Mouse (Mus musculus) large intestine, adult 2 months (tissue): ENCODE results near the gene Svopl. TPM values are rescaled to one million over a fixed set of nuclear protein-coding genes. Genes with fewer than 3 reads are reported as not detected.

Source experiments
- DNase-seq: peaks from one replicate; pipeline ENCODE4 v3.0.0-alpha.2; 2012; ENCODE audit warnings: low read depth, low spot score
- WGBS: fragments of 180-500 bp; shearing (Covaris S2); methylation state at CpG from one replicate; pipeline ENCODE4 v1.1.7; 2018; 5-methylcytosine and 5-hydroxymethylcytosine counted together
- polyA plus RNA-seq: library from polyadenylated mRNA; depleted of rRNA; stranded (reverse); fragments of >200 nt; gene quantifications from 2 replicates; pipeline ENCODE4 v1.2.3, GENCODE M21; 2012; rRNA removed

Svopl gene
- 0.26 and 0.29 TPM in 2 replicates for polyA plus RNA-seq

- DNase-seq: no peak
- 41% methylated on average over 6 of the region's 6 CpGs for WGBS
Observed at GRCm38 (mm10) chr6:38046838-38047237, at the start of gene Svopl. TSS of gene Svopl (minus strand) at chr6:38046996.

DNA sequence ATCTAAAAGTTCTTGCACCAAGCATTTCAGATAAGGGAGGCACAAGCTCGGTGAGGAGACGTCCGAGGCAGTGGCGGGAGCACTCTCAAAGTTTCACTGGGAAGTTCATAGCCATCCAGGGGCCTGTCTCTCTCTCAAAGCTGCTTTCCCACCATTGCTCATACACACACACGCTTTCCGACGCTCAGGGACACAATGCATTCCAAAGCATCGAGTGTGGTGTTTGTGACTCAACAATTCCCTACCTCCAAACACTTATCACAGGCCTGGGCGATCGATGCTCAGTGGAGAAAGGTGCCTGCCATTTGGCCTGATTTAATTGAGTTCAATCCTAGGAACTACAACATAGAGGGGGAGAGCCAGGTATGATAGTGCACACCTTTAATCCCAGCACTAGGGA is 47.9 kb upstream of the Svopl start:
- WGBS: 89% methylated on average over 10 of the region's 10 CpGs
- DNase-seq: no peak

DNA sequence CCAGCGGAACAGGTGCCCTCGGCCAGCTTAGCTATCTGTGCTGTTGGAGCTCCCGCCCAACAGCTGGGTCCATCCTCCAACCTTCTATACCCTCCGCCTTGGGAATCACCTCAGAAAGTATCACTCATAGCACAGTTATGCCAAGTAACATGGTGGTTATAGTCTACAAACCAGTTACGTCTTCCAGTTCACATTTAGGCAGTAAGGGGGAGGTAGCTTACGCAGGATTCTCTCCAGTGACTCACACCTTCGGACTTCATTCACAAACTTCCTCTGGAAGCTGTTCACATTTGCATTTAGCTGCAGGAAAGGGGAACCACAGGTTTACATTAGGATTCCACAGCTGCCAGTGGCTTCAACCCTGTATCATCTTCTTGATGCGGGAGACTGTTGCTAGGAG is 45.7 kb upstream of the Svopl start:
- DNase-seq: no peak
- WGBS: 90% methylated on average over 8 of the region's 8 CpGs

DNA sequence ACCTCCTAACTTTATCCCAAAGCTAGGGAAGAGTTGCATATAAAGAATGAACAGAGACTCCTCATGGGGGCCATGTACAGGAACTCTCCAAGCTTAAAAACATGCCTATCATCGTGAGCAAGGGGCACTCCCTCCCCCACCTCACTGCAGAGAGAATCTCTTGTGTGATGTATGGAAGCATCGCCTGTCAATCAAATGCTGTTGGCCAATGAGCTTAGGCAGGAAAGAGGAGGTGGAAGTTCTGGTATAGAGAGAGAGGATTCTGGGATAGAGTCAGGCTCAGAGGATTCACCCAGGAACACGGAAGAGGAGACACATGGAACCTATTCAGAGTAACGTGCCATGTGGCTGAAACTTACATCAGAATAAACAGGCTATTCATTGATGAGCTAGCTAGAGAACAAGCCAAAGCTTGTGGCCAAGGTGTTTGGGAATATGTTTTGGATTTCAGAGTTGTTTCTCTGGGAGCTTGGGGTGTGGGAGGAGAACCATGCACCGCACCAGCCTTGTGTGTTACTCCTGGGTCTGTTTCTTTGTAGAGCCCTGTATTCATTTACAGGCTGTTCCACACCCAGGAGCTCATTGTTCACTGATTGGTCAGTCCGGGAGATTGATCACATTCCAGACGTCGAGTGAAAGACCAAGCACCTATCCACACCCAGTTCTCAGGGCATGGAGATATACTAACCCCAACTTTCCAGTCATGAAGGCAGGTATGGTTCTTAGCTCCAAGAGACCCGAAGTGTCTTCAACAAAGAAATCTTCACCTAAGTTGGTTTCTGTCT is 40.6 kb upstream of the Svopl start:
- 64% methylated on average over 9 of the region's 9 CpGs for WGBS
- DNase-seq: no peak

GRCm38 (mm10) chr6:38083204-38083603 is 36.4 kb upstream of the Svopl start:
- no peak for DNase-seq
- 36% methylated on average over 4 of the region's 4 CpGs for WGBS

DNA sequence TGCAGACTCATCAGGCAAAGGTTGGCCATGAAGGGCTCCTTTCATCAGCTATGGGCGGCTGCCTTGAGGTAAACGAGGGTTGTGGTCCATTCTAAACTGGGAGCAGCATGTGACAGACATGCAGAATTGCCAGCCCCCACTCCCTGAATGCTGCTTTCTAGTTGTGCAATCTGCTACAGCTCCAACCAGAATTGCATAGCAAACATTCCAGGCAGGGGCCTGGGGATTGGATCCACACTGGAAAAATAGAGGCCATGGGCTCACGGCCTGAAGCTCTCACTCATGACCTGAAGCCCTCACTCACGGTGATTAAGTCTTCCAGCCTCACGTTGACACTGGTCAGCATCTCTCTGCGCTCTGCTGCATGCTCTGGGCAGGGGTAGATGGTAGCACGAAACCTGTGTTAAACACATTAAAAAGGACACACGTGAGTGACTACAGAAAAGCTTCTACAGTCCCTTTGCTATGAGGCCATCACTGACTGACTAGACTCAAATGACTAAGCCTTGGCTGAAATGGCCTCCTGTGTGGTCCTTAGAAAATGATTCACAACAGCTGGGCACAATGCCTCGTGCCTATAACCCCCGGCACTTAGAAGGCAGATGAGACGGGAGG is 35.0 kb upstream of the Svopl start:
- DNase-seq: no peak
- 60% methylated on average over 11 of the region's 11 CpGs for WGBS

DNA sequence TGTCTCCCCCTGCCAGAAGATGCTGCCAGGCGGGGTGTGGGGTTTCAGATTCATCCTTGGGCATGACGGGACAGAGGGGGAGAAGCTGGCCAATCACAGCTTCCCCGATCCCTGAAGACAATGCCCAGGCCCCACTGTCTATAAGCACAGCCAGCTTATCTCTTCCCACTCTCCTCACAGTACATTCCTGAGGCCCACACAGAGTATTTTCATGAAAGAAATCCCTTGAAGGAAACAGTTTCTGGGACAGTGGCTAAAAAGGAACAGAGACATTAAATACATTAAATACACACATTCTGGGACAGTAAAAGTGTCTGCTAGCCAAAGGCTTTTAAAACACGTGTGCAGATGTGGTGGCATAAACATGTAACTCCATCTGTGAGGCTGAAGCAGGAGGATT is 33.6 kb upstream of the Svopl start:
- WGBS: 83% methylated on average over 4 of the region's 4 CpGs
- DNase-seq: no peak

- DNase-seq: no peak
- WGBS: 95% methylated on average over 3 of the region's 3 CpGs
Observed at GRCm38 (mm10) chr6:38073592-38073991, 26.8 kb upstream of the Svopl start.

DNA sequence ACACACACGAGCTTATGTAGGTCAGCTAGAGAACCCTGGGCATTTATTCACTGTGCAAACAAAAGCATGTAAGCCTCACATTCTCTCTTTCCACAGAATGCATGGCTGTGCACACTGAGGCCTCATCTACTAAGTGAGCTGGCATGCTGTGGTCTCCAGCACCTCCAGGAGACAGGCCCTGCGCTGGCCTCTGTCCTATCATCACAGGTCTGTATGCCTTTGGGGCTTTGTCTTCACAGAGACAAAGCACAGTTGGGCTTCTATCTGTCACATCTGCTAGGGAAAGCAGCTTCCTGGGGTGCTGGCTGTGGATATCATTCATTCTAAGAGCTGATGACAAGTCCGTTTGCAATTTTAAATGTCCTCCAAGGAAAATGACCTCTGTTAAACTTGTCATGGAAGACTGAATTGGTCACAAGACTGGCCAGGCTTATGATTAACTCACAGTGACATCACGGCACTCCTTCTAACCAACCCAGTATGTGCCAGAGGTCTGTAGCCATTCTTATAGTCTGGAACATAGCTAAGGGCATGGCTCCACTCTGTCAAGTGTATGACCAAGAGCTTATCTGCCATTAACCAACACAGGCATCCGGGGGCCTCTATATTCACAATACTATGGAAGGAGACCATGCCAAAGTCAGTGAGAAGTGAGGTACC is 25.5 kb upstream of the Svopl start:
- WGBS: 64% methylated on average over 5 of the region's 5 CpGs
- no peak for DNase-seq

- WGBS: 92% methylated on average over 4 of the region's 4 CpGs
- no peak for DNase-seq
Observed at GRCm38 (mm10) chr6:38071256-38071655, 24.5 kb upstream of the Svopl start.

DNA sequence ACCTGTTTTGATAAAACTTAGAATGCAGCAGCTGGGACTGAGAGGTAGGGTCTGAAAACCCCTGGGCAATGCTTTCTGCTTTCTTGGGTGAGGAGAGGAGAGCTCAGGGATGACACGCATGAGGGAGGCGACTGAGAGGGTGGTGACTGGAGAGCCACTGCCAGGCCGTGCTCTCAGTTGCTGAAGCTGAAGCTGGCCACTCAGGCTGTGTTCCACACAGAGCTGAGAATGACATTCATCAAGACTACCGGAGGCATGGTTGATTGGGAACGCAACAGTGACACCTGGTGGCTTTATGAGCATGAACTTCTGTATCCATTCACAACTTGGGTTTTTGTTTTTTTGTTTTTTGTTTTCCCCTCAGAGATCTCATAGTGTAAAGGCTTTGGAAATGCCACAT is 19.4 kb upstream of the Svopl start:
- WGBS: 2% methylated on average over 5 of the region's 5 CpGs
- DNase-seq: peak; percentile 45

DNA sequence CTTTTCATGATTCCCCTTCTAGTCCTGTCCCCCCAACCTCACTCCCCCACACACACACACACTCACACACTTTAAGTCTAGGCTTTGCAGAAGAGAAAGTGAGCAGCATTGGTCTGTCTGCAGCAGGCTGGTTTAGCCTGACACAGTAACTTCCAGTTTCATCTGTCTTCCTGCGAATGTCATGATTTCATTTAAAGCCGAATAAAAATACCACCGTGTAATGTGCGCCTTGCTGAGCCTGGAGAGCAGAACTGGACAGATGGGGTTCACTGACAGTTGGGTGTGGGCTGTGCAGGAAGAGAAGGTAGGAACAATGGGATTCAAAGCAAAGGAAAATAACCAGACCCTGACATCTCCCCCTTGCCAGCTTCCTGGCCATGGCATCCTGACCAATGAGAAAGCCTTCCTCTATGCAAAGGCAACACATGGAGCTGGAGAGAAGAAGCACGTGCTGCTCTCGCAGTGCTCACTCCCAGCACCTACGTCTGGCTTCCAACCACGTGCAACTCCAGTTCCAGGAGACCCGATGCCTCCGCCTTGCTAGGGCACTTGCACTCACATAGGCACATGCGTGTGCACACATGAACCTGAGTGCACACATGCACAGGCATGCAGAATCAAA is 18.8 kb upstream of the Svopl start:
- 77% methylated on average over 11 of the region's 11 CpGs for WGBS
- DNase-seq: no peak

- 88% methylated on average over 3 of the region's 3 CpGs for WGBS
- no peak for DNase-seq
Observed at GRCm38 (mm10) chr6:38065122-38065500, 18.3 kb upstream of the Svopl start.

DNA sequence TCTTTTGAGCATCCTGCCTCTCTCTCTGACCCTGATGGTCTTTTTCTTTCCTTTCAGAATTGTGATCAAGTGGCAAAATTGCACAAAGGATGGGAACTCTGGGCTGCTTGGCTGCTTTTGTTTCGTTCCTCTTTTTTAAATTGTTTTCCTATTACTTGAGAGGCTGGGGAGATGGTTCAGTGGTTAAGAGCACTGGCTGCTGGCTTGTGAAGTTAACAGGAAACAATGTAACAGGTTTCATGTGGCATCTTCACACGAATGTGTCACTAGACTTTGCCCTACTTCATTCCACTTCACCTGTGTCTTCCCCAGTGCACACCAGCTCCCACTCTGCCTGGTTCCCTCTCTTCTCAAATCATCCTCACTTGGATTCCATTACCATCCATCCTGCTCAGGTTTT is 17.8 kb upstream of the Svopl start:
- DNase-seq: no peak
- 71% methylated on average over 2 of the region's 2 CpGs for WGBS

DNA sequence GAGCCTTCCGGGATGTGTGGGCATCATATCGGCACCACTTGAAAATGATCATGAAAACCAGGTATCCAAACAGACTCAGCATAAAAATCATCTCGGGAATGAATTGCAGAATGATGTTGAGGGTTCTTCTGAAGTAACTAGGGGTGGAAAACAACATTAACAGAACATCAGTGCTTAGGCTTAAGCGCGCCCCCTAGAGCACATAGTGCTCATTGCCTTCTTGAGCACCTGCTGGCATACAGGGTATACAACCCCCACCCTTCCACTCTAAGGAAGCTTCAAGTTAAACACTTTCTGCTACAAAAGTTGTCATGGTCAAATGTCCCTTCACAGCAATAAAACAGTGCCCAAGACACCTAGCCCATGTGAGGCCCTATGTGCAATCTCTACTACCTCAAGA is 12.0 kb upstream of the Svopl start:
- WGBS: 71% methylated on average over 5 of the region's 5 CpGs
- DNase-seq: no peak

DNA sequence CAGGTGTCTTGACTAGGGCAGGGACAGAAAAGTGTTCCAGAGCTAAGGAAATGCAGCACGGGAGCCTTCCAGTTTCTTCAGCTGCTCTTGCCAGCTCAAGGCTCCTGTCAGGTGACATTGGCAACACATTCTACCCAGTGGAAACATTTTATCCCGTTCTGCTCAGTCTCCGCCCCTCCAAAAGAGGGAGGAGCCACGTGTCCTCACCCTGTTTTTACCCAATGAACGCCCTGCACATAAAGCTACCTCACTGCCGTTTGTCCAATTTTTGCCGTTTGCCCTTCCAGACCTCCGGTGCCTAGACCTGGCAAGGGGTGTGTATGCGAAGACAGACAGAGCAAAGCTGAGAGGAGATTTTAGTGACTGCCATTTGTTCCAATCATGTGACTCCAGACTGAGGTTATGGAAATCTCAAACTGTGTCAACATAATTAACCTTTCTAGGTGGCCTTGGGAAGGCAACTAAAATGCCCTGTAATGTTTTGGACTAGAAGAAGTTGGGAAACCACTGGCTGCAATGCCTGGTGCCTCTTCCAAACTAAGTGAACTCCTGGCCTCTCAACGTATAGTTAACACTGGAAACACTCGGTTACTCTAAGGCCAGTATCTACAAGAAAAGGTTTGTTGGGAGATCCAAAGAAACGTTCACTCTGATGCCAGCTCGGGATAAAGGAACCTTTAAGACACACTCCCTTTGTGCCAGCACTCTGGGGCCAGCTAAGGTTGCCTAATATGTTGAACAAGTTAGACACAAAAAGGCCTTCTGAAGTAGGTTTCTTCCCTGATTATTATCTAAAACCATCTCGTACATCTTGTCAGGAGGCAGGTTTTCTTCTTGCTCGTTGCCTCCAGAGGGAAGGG is 8.9 kb upstream of the Svopl start:
- DNase-seq: no peak
- WGBS: 68% methylated on average over 15 of the region's 15 CpGs

DNA sequence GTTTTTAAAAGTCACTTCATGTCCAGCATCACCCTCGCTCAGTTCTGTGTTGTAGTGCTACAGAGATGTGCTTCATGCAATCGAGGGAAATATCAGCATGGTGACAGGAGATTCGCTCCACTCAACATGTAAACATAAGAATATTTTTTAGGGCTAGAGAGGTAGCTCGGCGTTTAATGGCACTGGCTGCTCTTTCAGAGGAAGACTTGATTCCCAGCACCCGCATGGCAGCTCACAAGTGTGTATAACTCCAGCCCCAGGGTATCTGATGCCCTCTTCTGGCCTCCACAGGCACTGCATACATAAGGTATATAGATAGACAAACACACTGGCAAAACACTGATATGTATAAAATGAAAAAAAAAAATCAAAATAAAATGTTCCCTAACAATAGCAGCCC is 2.8 kb upstream of the Svopl start:
- WGBS: 93% methylated on average over 6 of the region's 6 CpGs
- DNase-seq: no peak

DNA sequence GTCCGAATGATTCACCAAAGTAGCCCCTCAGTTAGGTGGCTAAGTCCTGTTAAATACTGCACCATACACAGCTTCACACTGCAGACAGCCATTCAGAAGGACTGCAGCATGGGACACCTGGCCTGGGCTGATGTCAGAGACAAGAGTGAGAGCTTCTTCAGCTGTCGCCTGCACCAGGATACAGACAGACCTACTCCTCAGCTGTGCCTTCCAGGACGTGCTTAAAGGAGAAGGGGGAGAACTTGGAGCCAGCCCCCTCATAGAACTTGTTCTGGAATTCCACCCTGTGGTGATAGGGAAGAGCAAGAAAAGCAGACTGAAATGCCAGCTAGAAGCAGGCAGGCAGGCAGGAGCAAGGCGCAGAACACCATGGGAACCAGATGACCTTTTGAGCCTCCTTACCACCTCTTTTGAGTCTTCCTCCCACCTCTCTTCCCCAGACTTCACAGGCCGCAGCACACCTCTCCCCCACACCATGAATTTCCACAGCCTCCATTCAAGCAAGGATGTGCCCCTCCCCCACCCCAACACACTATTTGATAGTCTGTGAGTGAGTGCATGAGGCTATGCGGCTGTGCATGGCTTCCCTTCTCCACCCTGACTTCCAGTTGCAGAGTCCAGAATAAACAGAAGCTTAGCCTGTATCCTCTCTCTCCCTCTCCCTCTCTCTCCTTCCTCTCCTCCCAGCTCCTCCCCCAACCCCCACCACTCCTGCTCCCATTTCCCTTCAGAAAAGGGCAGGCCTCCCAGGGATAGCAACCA is 2.2 kb upstream of the Svopl start:
- no peak for DNase-seq
- WGBS: 78% methylated on average over 6 of the region's 6 CpGs

DNA sequence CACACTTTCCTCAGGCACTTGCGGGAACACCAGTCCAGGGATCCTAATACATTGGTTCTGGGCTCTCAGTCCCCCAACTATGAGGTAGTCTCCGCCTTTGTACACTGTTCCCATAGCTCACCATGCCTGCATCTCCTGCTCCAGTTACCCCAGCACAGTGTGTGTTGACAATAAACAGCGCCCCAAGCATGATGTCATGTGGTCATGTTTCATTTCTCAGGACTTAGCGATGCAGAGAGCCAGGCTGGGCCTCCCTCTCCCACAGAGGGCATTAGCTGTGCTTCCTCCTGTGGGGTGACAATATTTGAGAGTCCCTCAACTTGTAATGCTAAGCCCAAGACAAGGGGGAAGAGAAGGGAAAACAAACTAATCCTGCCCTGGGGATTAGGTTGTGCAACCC is 1.2 kb upstream of the Svopl start:
- DNase-seq: no peak
- WGBS: 90% methylated on average over 4 of the region's 4 CpGs
